Mouse (Mus musculus) spleen, postnatal 14 days (tissue): Measurements from ENCODE around the gene Nr2f2.

Source experiments
- DNase-seq, 2 experiments: peaks; one replicate each; pipeline ENCODE4 v3.0.0; 2021 to 2022; ENCODE audit warnings: low spot score in 2 of 2

Gene Nr2f2

GRCm38 (mm10) chr7:70332064-70332850 is 34.3 kb downstream of the Nr2f2 start:
- DNase-seq = no peak

- DNase-seq = no peak
These were observed 35.1 kb downstream of the Nr2f2 start for GRCm38 (mm10) chr7:70331243-70332063.

- no peak for DNase-seq
These were observed 35.7 kb downstream of the Nr2f2 start for GRCm38 (mm10) chr7:70330761-70331242.

GRCm38 (mm10) chr7:70330207-70330562 is 36.4 kb downstream of the Nr2f2 start:
- DNase-seq = no peak

- no peak for DNase-seq
These were observed 36.9 kb downstream of the Nr2f2 start for GRCm38 (mm10) chr7:70329521-70330206.

- no peak for DNase-seq
These were observed 37.5 kb downstream of the Nr2f2 start for GRCm38 (mm10) chr7:70329037-70329516.

GRCm38 (mm10) chr7:70328206-70329036 is 38.1 kb downstream of the Nr2f2 start:
- DNase-seq = no peak

- DNase-seq = no peak
These were observed 39.3 kb downstream of the Nr2f2 start for GRCm38 (mm10) chr7:70327191-70327590.

- no peak for DNase-seq
These were observed 40.1 kb downstream of the Nr2f2 start for GRCm38 (mm10) chr7:70326176-70327035.

- no peak for DNase-seq
These were observed 41.2 kb downstream of the Nr2f2 start for GRCm38 (mm10) chr7:70325381-70325780.

GRCm38 (mm10) chr7:70324541-70324940 is 42.0 kb downstream of the Nr2f2 start:
- DNase-seq = no peak

- no peak for DNase-seq
These were observed 42.5 kb downstream of the Nr2f2 start for GRCm38 (mm10) chr7:70324041-70324440.

GRCm38 (mm10) chr7:70305716-70306115 is 60.8 kb downstream of the Nr2f2 start:
- no peak for DNase-seq

GRCm38 (mm10) chr7:70304426-70304825 is 62.1 kb downstream of the Nr2f2 start:
- no peak for DNase-seq
